Mouse (Mus musculus) gastrocnemius, adult 18-20 months (tissue): ENCODE results near the gene Stab1. TPM values are rescaled to one million over a fixed set of nuclear protein-coding genes. Genes with fewer than 3 reads are reported as not detected.

Experiments
- total RNA-seq, 2 experiments: library from RNA; stranded (reverse); gene quantifications; 2 replicates each; pipeline ENCODE4 v1.2.3; 2021

Stab1 gene
- total RNA-seq, 2 experiments from 2014 or later = 9.7 to 16.7 TPM

Other genes starting within 250 kb of the Stab1 start
- gene Itih3, start 244.9 kb downstream of the Stab1 start, total RNA-seq = under 1 TPM; 0.37 to 0.40 TPM
- under 1 TPM in 1 of 2 experiments, not detected in 1; 0.28 TPM for gene Itih1, start 225.4 kb downstream of the Stab1 start, total RNA-seq
- 1 to 10 TPM; 3.9 to 4.3 TPM for gene Nek4, start 217.3 kb downstream of the Stab1 start, total RNA-seq
- gene Glt8d1, start 167.2 kb downstream of the Stab1 start, total RNA-seq = 10 to 100 TPM in 1 of 2 experiments, 1 to 10 TPM in 1; 9.7 to 12.0 TPM
- 100 to 1,000 TPM; 129 to 132 TPM for gene Spcs1, start 167.0 kb downstream of the Stab1 start, total RNA-seq
- gene Pbrm1, start 149.5 kb downstream of the Stab1 start, total RNA-seq = 10 to 100 TPM; 40.1 to 41.1 TPM
- 10 to 100 TPM; 31.8 to 31.9 TPM for gene Gnl3, start 149.5 kb downstream of the Stab1 start, total RNA-seq
- 10 to 100 TPM; 24.6 to 33.8 TPM for gene Smim4, start 39.7 kb downstream of the Stab1 start, total RNA-seq
- gene Nt5dc2, start 37.6 kb downstream of the Stab1 start, total RNA-seq = 1 to 10 TPM in 1 of 2 experiments, under 1 TPM in 1; 0.57 to 1.3 TPM
- 100 to 1,000 TPM; 566 to 705 TPM for gene Tnnc1, start 39.7 kb upstream of the Stab1 start, total RNA-seq
- 10 to 100 TPM; 52.3 to 59.6 TPM for gene Nisch, start 48.3 kb upstream of the Stab1 start, total RNA-seq
- 1 to 10 TPM; 5.8 to 7.0 TPM for gene Sema3g, start 49.2 kb upstream of the Stab1 start, total RNA-seq
- gene Phf7, start 82.7 kb upstream of the Stab1 start, total RNA-seq = 10 to 100 TPM in 1 of 2 experiments, 1 to 10 TPM in 1; 9.2 to 10.8 TPM
- 10 to 100 TPM; 40.7 to 46.8 TPM for gene Bap1, start 82.8 kb upstream of the Stab1 start, total RNA-seq
- under 1 TPM; 0.14 to 0.16 TPM for gene Dnah1, start 155.3 kb upstream of the Stab1 start, total RNA-seq
- gene Capn7, start 168.0 kb upstream of the Stab1 start, total RNA-seq = 10 to 100 TPM; 27.2 to 30.2 TPM